Mouse (Mus musculus): ENCODE measurements around the gene Camsap1.

Gene Camsap1

DNA sequence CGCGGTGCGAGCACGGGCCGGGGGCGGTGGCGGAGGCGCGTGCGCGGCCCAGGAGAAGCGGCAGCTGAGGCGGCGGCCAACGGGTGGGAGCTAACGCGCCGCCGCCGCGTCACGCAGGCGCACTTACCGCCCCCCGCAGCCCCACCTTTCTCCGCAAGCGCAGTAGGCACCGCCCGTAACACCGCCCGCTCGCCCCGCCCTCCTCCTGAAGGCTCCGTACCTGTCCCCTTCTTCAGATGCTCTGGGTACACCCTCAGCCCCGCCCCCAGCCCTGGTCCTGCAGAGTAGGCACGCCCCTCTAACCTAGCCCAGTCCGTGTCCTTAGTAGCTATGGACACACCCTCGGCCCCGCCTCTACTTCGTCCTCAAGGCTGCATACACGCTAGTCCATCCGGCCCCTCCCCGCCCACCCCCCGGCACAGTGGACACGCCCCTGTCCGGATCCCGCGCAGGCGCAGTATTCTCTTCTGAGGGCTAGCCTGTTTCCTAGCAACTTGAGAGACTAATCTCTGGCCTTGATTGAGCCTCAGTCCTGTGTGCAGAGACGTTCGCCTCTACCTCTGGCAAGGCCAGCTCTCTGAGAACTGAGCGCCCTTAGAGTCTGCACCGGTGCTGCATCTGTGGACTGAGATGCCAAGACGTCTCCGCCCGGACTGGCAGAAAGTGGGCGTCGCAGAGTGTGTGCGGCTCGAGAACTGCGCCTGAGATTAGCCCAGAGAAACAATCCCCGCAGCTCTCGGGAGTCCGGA lies at the start of gene Camsap1:
TSS of gene Camsap1 (minus strand) at position 124 of the 749 bp plus-strand sequence.
- CTCF ChIA-PET: no interaction called here

DNA sequence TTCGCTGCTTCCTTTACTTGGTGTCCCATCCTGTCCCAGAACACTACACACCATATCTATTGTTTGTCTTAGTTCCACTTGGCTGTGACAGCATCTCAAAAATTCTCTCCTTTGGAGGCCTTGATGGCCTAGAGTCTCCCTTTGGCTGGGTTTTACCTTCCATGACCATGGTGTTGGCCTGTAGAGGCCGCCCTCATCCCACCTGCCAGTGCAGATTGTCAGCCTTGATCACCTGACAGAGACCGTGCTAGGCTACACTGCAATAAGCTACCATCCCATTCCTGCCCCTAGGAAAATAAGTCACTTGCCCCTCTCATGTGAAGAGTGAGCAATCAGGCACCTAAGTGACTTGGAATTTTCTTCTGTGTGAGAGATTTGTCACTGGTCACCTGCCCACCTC lies 47.2 kb upstream of the Camsap1 start:
- CTCF ChIA-PET: no interaction called here

DNA sequence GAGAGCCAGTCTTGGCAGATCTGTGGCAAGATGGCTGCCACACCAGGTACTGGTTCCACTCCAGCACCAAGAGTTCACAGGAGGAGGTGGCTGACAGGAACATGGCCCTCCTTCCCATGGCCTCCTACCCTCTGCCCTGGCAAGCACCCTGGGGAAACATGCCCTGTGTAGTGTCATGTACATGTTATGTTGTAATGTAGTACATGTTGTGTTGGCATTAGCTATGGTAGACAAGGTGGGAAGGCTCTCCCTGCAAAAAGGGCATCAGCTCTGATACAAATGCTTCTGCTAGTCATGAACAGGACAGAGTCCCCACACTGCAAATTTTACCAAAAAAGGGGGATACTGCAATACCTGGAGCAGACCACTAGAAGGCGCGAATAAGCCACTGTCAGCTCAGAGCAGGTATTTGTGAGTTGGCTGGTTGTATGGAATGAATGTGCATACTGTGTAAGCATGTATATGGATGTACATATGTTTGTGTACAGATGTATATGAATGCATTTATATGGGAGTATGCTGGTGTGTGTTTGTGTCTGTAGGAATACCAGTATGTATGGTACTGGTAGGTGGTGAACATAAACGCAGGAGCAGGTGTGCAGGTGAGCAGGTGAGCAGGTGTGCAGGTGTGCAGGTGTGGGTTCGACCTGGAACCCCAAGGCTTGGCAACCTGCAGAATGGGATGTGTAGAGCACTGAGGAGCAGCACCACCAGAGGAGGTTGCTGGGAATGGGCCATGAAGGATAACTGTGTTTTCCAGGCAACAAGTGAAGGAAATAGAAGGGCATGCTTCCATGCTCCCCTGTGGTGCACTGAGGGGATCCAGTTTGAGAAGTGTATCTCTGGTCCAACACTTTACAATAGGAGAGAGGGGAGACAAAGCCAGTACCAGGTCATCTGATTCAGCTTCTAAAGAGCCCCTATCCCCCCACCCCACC lies 41.3 kb upstream of the Camsap1 start:
- CTCF ChIA-PET: interaction anchor here (1.1 kb wide), 1 partner anchor 117 kb away, joined by 5 read pairs; no protein-coding TSS in a partner anchor

DNA sequence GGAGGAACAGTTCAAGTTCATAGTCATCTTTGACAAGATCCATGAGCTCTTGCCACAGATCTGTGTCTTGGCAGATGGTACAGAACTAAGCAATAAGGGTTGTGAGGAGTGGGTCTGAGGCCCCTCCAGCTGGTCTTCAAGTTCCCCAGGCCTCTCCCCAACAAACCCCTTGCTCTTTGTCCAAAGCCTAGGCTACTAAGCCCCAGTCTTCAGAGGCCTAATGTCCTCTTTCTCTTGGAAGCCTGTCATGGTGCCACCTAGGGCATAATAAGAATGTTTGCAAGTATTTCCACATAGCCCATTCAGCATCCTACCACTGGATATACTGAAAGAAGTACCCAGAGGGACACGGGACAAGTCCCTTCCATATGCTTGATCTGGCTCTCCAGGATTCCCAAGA lies 39.5 kb upstream of the Camsap1 start:
- CTCF ChIA-PET: interaction anchor here (0.7 kb wide), 1 partner anchor 157 kb away, joined by 3 read pairs; no protein-coding TSS in a partner anchor

DNA sequence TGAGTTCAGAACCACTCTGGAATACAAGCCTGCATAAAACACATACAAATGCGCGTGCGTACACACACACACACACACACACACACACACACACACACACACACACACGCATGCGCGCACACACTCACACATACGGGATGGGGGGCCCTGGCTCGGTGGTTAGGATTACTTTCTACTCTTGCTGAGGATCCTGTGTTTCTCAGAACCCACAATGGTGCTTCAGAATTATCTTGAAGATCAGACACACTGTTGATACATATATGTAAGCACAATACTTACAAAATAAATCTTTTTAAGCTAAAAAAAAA lies 39.1 kb upstream of the Camsap1 start:
- CTCF ChIA-PET: interaction anchor here (0.7 kb wide), 1 partner anchor 158 kb away, joined by 3 read pairs; no protein-coding TSS in a partner anchor

DNA sequence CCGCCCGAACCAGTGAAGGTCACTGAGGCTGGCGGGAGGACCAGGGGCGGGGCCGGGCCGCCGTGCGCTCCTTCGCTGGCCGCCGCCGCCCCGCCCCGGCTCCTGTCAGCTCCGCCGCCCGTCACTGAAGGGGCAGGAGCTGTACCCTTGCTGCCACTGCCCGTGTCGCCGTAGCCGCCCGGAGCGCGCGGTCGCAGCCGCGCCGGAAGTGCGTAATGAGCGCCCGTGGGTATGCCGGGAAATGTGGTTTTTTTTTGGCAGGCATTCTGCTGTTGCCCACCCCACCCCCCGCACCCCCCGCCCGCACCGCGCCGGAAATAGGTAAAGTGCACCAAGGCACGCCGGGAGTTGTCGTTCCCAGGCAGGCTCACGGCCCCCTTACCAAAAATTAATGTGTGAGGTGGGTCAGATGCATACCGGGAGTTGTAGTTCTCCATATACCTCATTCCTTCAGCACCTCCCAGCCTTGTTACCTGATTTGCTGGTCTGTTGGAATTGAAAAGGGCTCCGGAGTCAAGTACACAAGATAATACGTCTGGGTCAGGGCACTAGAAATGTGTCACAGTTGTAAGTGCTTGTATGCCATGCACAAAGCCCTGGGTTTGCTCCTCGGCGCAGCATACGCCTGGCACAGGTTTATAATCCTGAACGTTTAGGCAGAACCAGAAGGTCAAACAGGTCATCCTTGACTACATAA lies 38.6 kb upstream of the Camsap1 start, which contains the start of gene Ubac1:
TSS of gene Ubac1 (minus strand) at position 187 of the 697 bp plus-strand sequence.
- CTCF ChIA-PET: no interaction called here

DNA sequence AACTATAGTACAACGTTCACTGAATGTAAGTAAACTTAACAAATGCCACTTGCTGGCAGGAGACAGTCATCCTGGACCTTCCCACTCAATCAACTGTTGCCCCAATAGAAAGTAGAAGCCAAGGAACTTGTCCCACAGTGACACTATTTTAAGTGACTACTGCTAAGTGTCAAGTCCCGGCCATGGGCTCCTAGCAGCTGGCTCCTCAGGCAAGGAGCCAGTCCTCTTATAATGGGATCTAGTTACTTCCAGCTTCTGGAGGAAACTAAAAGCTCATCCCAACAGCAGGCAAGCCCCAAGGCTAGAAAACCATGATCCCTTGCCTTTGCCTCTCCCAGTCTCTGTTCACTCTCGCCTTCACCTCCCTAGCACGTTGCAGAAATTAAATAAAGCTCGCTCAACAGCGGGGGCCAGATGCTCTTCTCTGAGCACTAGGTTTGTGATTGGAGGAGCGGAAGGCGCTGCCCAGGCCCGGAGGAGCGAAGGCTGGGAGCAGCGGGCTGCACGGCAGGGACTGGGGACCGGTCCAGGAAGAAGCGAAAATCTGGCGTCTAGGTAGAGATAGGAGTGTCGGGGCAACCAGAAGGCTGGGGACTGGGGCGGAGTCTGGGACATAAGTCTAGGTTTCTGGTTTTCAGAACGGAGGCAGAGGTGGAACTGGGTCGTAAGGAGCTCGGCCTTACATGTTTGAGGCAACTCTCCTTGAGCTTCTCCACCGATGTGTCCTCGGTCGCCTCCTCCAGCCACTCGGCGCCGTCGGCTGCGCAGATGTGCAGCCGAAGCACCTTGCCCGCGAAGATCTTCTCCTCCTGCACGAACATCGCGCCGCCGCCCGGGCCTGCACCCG lies 37.9 kb upstream of the Camsap1 start:
- CTCF ChIA-PET: no interaction called here

DNA sequence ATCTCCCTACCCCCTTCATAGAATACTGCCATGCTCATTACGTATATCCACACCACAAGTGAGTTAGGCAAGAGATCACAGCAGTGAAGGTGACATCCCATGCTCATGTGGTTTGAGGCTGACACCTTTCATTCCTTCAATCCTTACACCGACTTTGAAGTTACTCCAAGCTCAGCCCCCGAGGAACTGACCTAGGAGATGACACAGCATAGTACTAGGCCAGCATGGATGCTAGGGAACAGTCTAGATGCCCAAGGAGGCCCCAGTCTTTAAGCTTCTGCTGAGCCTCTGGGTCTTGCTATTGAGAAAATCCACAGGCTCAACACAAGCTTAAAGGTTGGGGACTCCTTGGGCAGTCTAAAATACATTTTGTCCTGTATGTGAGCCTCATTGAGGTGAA lies 36.8 kb upstream of the Camsap1 start:
- CTCF ChIA-PET: no interaction called here

DNA sequence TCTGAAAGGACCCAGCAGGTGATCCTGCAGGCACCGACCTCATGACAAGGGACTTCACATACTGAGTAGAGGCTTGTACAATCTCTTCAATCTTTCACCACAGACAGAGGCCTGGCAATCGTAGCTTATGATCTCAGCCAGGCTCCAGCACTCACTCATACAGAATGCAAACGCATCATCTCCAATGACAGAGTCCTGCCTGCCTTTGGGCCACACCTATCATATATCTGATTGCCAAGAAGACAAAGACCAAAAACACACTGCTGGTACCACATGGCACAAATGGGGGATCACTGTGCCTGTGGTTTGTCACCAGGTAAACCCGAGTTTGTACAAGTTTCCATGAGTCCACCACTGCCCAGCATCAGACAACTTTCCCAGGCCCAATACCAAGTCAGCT lies 34.2 kb upstream of the Camsap1 start:
- CTCF ChIA-PET: no interaction called here

DNA sequence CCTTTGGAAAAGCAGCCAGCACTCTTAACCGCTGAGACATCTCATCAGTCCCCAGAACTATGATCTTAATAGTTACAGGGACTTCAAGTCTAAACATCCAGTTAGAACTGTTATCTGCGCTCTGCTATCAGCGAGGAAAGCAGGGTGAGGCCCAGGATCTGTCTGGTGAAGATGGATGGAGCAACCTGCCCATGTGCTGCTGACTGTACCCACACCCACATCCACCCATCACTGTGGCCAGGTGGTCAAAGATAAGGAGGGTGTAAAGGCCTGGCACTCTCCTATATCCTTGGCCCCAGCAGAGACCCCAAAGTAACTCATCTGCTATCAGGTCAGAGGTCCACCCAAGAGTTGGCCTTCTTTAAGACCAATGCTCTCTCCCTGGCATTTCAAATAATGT lies 30.6 kb upstream of the Camsap1 start:
- CTCF ChIA-PET: no interaction called here

DNA sequence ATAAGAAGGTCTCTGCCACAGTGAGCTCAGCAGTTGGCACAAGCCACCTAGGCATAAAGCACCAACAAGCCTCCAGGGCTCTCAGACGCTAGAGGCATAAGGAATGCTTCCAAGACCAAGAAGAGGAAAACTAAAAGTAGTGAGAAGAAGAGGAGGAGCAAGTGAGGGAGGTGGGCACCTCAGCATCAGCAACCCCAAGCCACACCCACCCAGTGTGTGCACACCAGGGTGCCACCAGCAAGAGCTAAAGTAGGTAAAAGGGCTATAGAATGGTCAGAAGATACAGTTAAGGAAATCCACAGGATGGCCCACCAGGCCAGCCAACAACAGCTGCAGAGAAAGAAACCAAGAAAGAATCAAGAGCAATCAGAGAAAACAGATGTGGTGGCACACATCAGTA lies 28.3 kb upstream of the Camsap1 start:
- CTCF ChIA-PET: interaction anchor here (0.7 kb wide), 1 partner anchor 68 kb away, joined by 3 read pairs; no protein-coding TSS in a partner anchor

DNA sequence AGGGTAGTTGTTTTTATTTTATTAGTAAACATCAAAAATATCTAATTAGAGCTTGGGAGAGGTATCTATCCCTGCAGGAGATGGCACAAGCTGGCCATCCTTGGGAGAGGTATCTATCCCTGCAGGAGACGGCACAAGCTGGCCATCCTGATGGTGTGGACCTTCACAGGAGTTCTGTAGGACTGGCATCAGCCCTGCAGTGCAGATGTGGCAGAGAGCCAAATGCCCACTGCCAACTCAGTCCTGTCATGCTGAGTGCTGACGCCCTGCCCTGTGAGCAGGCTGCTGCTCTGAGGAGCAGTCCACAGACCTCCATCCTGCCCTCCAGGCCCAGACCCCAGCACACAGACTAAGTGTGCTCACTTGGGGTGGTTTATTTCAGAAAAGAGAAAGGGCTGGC lies 18.9 kb upstream of the Camsap1 start:
- CTCF ChIA-PET: no interaction called here

DNA sequence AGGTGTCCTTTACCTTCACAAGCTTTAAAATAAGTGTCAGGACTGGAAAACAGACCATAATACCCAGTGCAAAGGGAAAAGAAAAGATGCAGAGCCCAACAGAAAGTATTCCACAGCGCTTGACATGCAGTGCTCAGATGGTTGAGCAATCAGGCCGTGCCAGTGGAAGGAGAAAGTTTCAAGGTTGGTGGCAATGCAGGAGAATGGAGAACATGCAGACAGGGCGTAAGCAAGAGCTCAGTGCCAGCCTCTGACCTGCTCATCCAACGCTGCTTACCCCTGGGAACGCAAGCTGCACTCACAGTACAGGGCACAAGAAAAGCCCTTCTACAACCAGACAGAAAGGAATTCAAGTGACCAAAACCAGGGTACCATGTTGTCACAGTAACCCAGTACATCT lies 18.1 kb upstream of the Camsap1 start:
- CTCF ChIA-PET: no interaction called here

DNA sequence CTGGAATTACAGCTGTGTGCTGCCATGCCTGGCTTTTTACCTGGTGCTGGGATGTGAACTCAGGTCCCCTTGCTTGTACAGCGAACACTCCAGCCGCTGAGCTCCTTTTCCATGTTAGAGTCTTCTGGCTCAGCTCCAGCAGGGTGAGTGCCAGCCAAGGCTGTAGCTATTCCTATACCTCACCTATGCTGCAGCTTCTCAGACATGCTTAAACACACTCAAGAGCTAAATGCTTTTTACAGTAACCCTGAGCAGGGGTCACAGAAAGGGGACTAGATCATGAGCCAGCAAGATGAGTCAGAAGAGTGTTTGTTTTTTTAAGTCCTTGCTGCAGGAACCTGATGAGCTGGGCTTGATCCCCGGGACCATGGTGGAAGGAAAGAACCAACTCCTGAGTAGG lies 14.6 kb upstream of the Camsap1 start:
- CTCF ChIA-PET: no interaction called here

DNA sequence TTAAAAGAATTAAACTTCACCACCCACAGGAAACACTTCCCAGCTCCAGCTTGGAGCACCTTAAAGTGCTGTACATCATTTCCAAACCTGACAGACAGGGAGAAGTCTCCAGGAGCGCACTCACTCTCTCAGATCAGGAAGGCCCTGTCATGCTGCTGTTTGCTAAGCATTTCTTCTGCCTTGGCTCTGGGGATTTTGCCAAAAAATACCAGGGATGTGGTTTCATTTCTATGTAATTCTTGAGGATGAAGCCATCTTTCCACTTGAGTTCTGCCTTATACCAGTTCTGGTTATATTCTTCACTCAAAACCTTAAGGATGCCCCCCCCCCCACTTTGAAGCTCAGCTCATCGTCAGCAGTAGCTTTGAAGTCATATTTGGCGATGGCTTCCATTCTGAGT lies 11.7 kb upstream of the Camsap1 start:
- CTCF ChIA-PET: no interaction called here

DNA sequence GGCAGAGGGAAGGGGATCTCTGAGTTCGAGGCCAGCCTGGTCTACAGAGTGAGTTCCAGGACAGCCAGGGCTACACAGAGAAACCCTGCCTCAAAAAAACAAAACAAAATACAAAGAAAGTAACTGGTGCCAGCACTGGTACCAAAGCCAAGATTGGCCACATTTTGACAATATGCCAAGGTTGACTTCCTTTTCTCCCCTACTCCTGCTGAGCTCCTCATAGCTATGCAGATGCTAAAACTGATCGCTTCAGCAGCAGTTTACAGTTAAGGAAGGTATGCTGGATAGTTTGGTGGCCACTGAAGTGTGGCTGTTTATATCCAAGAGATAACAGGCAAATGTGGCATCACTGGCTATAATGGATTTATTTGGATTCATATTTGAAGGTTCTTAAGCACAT lies 9.2 kb upstream of the Camsap1 start:
- CTCF ChIA-PET: no interaction called here

DNA sequence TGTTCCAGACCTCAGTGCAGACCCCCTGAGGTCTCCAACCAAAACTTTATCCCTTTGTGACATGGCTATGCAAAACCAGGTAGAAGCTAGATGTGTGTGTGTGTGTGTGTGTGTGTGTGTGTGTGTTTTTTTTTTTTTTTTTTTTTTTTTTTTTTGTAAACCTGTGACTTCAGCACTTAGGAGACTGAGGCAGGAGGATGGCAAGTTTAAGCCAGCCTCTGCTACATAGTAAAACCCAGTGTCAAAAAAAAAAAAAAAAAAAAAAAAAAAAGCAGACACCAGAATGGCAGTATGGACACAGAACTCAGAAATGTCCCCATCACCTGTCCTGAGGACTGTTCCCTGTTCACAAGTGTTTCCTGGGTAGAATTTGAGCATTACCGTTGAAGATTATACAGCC lies 6.6 kb upstream of the Camsap1 start:
- CTCF ChIA-PET: no interaction called here

DNA sequence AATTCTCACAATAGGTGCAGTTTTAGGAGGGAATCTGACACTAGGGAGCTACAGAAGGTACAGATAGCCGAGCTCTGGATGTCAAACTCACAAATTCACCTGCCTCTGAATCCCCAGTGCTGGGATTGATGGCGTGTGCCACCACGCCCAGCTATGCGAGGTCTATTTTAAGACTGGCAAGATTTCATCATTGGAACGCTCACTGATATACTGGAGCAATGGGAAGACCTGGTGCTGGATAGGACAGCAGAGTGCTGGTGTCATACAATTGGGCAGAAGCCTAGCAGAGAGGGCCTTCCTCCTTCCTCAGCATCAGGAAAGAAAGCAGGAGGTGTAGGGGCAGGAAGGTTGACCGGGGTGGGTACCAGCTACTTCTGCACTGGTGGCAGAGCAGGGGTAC lies 4.7 kb upstream of the Camsap1 start:
- CTCF ChIA-PET: no interaction called here

DNA sequence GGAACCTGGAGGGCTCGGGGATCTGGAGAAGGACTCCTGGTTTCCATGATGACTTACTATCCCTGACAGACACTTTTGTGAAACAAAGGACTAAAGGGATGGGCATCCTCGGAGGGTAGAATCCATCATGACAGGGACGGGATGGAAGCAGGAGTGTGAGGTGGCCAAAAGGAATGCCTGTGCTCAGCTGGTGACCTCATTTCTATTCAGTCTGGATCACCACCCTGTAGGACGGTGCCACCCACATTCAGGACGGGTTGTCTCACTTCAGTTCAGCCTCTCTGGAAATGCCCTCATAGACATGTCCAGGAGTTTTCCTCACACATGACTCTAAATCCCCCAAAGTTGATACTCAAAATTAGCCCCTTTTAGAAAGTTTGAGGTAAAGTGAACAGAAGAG lies 3.5 kb upstream of the Camsap1 start:
- CTCF ChIA-PET: no interaction called here

DNA sequence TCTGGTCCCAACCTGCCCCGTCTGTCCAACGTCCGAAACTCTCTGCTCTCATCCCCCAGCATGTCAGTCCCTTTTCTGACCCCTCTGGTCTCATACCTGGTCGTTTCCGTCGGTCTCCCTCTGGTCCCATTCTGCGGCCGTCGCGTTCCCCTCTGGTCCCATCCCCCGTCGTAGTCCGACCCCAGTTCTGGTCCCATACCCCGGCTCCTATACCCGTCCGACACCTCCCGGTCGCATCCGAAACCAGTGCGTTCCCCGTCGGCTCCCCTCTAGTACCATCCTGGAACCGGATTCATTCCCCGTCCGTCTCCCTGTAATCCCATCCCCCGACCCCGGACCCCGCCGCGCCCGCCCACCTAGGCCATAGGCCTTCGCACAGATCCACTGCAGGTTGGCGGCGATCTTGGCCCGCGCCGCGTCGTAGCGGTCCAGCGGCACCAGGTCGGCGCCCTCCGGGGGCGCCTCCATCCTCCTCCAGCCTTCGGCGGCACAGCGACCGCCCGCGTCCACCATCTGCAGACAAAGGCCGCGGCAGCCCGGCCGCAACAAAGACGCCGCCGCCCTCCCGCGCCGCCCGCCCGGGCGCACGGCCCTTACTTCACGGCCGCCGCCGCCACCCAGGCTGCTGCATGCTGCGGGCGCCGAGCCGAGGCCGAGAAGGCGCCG lies 523 bp downstream of the Camsap1 start:
- CTCF ChIA-PET: no interaction called here

DNA sequence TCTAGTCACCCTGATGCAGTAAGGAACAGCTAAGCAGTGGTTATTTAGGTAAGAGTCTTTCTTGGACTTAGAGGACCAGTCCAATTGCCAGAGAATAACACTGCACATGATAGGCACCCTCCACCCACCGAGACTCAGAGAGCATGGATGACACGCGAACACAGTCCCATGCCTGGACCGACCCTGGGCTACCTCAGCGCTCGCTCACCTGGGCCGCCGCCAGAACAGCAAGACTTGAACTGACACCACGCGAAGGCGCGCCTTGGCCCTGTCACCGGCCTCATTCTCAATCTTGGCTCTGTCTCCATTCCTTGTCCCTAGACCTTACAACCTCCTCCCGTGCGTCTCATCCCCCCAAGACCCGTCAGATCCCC lies 1.0 kb downstream of the Camsap1 start:
- CTCF ChIA-PET: no interaction called here

All from spleen, embryonic (tissue).